Mouse (Mus musculus) heart, postnatal 25 days (tissue): Measurements from ENCODE around the gene 1700014D04Rik. TPM values are rescaled to one million over a fixed set of nuclear protein-coding genes. Genes with fewer than 3 reads are reported as not detected.
A peak's percentile ranks its signal among the peaks of the same experiment; 100 is the strongest.
"Not testable (repeated sequence)": the region's sequence is repeated elsewhere in the genome, so short reads cannot be mapped to it uniquely, and the experiment has no call there.

Source experiments
- DNase-seq: peaks from one replicate; pipeline ENCODE4 v3.0.0; 2022; ENCODE audit warnings: low spot score
- intact Hi-C: fragments of 180-260 bp; cut with DNase I; formaldehyde crosslinking; loops from one replicate; pipeline ENCODE4 v1.15.1; 2025
- total RNA-seq, 2 experiments: library from RNA; stranded (reverse); gene quantifications; 2 replicates each; pipeline ENCODE4 v1.2.3; 2021

The 1700014D04Rik gene
- total RNA-seq, 2 experiments from 2014 or later = not detected

DNA sequence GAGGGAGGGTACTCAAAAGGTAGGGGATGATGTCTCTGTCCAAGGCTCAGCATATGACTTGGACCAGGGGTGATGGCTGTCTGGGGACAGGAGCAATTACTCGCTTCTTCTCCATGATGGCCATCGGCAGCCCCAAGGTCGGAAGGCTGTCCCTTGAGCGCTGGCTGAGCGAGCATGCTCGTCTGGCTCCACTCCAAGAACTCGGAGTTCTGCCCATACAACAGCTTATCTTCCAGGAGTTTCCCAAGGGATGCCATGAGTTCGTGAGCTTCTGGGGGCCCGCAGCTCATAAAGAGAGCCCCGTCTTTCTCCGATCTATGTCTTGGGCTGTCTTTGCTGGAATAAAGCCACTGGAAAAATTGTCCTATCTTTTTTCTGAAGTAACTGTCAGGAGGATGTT is 5.5 kb downstream of the 1700014D04Rik start:
- peak; percentile 22 for DNase-seq
- intact Hi-C loops = no loop called here

DNA sequence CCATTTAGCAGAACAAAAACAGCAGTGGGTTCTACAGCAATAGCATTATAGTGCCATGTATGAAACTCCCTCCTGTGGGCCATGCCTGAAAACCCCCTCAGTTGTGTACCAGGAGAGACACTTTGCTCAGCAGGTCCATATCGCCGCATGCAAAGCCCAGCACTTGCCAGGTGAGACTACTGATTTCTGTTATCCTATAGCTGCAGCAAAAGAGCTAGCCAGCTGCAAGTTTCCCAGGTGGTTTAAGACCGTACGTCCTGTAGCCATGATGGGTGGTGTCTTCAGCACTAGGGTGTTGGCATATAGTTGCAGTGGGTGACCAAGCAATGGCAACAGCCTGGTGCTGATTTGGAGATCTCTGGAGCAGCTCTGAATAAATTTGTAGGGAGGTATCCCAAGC is 7.2 kb downstream of the 1700014D04Rik start:
- intact Hi-C loops = loop anchor here (10.0 kb wide), 1 partner anchor 1105 kb away; no protein-coding TSS in a partner anchor
- no peak for DNase-seq

DNA sequence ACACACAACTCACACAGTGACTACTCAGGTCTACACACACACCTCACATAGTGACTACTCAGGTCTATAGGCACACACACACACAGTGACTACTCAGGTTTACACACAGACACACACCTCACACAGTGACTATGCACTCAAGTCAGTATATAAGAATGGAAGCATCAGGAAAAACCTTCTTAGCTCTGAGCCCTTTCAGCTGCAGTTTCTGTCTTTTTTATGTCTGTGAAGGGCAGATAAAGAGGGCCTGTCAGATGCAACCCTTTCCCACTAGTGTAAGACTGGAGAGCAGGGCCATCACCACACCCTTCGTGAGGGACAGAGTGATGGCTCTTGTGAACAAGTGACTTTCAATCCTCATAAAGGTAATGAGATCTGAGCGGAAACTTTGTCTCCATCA is 8.1 kb downstream of the 1700014D04Rik start:
- no peak for DNase-seq
- intact Hi-C loops = loop anchor here (10.0 kb wide), 1 partner anchor 1104 kb away; no protein-coding TSS in a partner anchor

DNA sequence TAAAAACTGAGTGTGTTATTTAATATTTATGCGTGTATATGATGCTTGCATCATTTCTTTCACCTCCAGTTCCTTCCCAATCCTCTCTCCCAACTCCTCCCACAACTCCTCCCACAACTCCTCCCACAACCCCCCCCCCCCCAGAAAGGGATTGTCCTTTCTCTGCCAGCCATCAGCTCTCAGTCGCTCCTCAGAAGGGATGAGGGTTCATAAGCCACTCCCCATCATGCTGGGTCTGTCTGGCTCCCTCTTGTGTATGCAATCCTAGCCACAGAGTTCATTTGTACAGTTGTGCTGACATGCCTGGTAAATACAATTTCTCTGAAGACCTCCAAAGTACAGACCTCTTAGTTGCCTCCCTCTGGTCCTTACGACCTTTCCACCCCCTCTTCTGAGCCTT is 11.4 kb downstream of the 1700014D04Rik start:
- intact Hi-C loops = loop anchor here (10.0 kb wide), 1 partner anchor 1100 kb away; no protein-coding TSS in a partner anchor
- no peak for DNase-seq

DNA sequence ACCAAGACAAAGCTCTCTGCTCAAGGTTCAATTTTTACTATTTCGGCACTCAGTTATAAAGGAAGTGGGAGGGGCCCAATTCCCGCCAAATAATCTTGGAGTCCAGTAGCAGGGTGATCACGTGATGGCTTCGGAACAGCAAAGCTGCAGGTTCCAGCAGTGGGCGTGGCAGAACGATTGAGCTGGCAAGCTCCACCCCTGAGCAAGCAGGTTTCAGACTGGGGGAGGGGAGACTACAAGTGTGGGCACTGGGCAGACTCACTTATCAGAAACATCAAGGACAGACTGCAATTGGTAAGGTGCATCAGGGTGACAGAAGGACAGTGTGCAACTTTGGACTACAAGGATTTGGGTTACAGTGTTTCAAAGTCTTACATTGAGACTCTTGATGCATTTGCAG is 12.2 kb downstream of the 1700014D04Rik start:
- DNase-seq = not testable (repeated sequence)
- intact Hi-C loops = loop anchor here (10.0 kb wide), 1 partner anchor 1100 kb away; no protein-coding TSS in a partner anchor

DNA sequence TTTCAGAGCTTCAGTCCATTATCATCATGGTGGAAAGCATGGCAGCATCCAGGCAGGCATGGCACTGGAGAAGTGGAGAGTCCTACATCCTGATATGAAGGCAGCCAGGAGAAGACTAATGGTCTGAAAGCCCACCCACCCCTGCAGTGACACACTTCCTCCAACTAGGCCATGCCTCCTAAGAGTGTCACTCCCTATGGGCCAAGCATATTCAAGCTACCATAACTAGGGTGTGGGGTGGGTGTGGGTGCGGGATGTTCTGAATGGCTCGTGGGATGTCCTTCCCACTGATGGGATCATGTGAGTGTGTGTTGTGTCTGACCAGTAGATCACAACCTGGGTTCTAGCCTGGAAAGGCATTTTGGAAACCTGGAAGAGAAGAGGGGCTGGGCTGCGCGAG is 12.6 kb downstream of the 1700014D04Rik start:
- DNase-seq = no peak
- intact Hi-C loops = loop anchor here (10.0 kb wide), 1 partner anchor 1099 kb away; no protein-coding TSS in a partner anchor

DNA sequence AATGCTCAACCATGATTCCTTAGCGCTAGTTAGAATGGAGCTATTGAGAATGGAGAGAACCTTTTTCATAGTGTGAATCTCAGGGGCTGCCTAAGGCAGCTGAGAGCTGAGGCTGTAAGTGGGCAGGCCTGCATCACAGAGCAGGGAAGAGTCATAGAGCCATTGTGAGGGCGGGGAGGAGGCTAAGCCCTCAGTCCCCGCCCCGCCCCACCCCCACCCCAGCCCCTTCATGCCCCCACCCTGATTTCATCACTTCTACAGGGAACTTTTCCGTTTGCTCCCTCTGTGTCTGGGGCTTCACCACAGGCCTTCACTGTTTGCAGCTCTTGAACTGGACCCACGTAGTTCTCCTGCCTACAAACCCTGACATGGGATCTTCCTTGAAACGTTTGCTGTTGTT is 14.9 kb downstream of the 1700014D04Rik start, which contains the start of gene Spata31d1d:
Gene Spata31d1d (minus strand): TSS at position 101 of the 400 bp plus-strand sequence.
- intact Hi-C loops = loop anchor here (10.0 kb wide), 1 partner anchor 1097 kb away; no protein-coding TSS in a partner anchor
- DNase-seq = no peak

DNA sequence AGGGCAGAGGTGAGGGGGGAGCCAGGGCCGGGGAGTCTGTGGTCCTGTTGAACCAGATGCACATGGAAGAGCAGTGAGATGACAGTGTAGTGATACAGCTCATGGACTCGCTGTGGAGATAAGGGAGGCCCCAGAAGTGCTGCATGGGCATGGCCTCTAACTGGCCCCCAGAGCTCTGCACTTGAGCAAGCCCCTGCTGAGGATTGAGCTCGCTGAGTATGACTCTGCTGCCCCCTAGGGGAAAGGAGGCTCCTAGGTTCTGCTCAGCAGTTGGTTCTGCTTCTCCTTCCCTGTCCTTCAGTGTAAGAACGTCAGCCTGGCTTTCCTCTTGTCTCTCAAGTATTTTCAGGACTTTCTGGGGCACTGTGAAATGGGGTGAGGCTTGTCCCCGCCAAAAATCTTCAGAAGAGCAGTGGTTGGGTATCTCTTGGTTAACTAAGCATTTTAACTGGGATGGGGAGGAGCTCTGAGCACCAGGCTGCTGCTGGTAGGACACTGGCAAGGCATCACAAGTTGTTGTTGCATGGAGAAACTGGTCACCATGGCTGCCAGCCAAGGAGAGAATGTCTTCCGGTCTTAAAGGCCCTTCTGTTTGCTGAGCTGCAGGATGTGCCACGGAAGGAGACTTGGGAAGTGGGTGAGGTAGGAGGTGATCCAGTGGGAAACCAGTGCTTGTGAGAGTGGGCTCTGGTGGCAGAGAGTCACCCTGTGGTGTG is 18.0 kb downstream of the 1700014D04Rik start:
- intact Hi-C loops = loop anchor here (2.0 to 5.0 kb wide), 3 partner anchors 36 to 211 kb away; partner anchors contain the start of gene 4921517D22Rik
- peak; percentile 48 for DNase-seq

DNA sequence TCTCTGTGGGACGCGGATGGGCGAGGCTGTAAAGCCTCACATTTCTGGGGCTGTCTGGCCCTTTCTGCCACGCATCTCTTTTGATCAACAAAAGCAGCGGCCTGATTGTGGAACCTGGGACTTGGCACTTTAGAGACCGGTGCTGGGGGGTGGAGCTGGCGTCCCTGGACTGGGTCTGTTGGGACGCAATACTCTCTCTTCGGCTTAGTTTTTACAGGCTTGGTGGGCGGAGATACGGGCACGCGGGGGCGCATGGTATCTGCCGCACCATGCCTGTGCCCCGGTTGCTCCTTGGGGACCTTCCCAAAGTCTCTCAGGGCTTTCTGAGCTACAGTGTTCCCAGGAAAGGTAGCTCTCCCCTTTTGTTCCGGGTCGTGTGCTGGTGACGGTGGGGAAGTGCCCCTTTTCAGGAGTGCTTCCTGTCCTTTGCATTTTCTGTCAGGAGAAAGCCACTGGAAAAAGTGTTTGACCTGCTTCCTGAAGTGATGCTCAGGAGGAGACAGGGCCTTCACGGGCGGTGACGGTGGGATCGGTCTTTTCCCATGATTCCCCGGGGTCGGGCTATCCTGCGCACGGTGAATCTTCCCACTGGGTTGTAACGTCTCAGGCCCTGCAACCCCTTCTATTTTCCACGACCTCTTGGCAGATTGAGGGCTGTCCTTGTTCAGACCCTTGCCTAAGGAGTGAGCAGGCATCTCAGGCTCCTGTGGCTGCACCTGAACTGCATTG is 20.2 kb downstream of the 1700014D04Rik start:
- DNase-seq = no peak
- intact Hi-C loops = loop anchor here (5.0 kb wide), 2 partner anchors 34 to 209 kb away; partner anchors contain the start of gene 4921517D22Rik

DNA sequence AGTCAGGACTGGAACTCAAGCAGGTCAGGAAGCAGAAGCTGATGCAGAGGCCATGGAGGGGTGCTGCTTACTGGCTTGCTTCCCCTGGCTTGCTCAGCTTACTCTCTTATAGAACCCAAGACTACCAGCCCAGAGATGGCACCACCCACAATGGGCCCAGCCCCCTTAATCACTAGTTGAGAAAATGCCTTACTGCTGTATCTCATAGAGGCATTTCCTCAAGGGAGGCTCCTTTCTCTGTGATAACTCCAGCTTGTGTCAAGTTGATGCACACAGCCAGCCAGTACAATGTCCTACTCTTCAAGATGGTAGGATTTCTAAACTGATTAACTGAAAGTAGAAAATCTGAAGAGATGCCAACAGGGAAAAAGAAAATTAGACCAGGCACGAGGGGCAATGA is 24.5 kb downstream of the 1700014D04Rik start:
- DNase-seq, intact Hi-C loops: not testable (repeated sequence)

DNA sequence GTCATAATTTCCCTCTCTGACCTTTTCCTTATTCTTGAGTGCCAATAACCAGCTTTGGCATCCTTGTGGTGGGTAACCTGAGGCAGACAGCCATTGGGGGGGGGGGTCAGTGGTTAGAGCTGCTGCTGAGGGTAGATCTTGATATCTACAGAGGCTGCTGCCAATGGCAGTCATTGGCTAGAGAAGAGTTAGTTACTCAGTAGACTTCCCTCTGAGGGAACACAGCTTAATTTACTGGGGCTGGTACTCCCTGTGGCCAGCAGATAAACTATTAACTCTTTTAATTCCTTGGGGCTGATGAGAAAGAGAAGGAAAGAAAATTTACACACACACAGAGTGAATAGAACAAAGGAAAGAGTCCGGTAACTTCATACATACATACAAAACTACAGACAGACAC is 27.1 kb downstream of the 1700014D04Rik start:
- no peak for DNase-seq
- intact Hi-C loops = no loop called here

DNA sequence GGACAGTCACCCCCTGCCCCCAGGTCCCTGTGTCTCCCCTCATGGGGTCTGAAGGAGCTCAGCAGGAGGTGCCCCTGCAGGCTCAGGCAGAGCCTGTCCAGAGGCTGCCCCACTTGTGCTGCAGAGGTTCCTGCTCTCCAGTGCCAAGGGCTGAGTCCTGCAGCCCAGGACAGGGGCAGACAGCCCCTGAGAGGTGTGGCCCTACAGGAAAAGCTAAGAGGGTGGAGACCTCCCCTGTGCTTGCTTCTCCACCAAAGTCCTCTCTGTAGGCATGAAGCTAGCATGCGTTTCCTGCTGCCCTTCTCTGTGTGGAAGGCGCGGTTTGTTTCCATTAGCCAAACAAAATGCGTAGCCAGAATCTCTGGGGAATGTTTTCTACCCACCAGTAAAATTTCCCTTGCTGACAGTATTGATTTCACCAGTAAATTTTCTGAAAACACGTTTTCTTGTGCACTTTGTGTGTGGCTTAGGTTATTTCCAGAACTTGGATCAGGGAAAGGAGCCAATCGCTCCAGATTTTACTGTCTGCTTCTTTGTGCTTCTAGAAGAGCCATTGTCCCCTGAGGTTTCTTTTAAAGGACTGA is 27.6 kb downstream of the 1700014D04Rik start:
- intact Hi-C loops = not testable (repeated sequence)

DNA sequence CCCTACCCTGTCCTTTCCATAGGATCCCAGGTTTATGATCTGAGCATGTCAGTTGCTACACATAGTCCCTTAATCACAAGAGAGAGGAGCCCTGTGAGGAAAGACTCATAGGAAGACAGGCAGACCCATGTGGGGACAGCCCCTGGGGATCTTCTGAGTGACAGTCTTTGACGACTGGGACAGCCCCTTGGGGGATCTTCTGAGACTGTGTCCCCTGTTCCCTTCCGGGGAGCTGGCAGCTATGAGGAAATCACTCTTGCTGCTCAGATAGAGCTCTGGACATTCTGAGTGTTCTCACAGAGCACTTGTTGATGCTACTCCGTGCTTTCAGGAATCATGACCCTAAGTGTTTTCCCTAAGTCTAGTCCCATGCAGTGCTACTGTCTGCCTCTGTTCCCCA is 32.8 kb downstream of the 1700014D04Rik start:
- no peak for DNase-seq
- intact Hi-C loops = no loop called here

More for the DNA sequence above, 27.6 kb downstream of the 1700014D04Rik start:
- peak; percentile 27 for DNase-seq

DNA sequence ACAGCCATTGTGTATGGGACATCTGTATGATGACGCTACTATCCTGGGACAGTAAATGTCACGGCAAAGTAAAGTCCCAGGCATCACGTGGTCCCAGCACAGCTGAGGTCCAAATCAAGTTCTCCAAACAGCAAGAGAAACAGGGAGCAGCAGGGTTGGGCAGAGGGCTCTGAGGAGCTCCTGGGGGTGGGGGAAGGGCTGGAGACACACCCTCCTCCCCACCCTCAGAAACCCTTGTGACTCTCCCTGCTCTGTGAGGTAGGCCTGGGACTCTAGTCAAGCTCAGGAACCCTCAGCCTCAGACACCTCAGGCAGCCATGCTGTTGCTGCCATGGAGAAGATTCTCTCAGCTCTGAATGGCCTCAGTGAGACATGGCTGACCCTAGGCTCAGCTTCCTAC is 34.6 kb downstream of the 1700014D04Rik start, which contains the start of gene Spata31d1b:
Gene Spata31d1b (plus strand): TSS at position 301 of the 400 bp plus-strand sequence.
- not testable (repeated sequence) for DNase-seq

DNA sequence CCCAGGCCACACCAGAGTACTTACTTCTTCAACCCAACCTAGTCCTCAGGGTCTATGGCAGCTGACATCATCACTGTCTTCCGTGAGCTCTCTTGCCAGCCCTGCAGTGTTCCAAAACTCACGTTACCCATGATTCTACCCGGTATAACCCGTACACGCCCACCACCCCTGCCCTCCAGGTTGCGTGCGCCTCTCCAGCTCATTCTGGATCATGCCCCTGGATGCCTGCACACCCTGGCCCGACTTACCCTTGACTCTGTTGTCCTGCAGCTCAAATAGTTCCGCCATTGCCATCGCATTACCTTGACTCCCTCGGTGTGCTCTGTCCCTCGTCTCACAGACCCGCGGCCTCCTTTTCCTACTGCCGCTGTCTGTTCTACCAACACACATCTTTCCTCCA is 36.3 kb downstream of the 1700014D04Rik start, which contains the start of gene Spata31d1a:
Gene Spata31d1a (minus strand): TSS at position 101 of the 400 bp plus-strand sequence.
- intact Hi-C loops = no loop called here
- DNase-seq = no peak

More for the DNA sequence above, 34.6 kb downstream of the 1700014D04Rik start, which contains the start of gene Spata31d1b:
- intact Hi-C loops = not testable (repeated sequence)

DNA sequence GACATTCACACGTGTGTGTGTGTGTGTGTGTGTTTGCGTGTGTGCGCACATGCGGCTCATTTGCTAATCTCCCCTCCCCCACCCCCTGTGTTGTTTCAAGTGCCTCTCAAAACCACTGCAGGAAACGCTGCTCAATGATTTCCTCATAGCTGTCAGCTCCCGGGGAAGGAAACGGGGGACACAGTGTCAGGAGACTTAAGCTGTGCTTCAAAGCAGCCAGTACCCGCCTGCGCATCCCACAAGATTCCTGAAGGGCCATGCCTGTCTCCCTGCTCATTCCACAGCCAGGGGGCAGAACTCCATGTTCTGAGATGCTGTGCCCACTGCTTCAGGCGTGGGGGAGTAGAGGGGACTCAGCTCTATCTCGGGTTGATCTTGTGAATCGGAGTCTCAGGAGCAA is 42.0 kb downstream of the 1700014D04Rik start:
- intact Hi-C loops = no loop called here
- DNase-seq = no peak

DNA sequence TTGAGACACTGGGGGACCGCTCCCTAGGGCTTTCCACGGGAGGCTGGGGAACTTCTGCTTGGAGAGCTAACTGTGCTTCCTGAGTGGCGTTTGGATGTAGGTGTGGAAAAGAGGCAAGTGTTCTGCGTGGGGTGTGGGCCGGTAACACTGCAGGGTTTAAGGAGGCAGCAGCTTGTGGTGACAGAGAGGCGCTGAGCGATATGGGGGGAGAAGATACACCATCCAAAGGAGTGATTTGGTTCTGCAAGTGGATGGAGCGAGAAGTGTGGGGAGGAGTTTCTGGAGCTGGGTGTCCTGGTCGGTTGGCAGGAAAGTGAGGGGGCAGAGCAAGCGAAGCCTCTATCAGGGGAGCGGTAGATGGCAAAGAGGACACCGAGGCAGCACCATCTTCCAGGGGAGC is 43.0 kb downstream of the 1700014D04Rik start:
- intact Hi-C loops = no loop called here
- no peak for DNase-seq

DNA sequence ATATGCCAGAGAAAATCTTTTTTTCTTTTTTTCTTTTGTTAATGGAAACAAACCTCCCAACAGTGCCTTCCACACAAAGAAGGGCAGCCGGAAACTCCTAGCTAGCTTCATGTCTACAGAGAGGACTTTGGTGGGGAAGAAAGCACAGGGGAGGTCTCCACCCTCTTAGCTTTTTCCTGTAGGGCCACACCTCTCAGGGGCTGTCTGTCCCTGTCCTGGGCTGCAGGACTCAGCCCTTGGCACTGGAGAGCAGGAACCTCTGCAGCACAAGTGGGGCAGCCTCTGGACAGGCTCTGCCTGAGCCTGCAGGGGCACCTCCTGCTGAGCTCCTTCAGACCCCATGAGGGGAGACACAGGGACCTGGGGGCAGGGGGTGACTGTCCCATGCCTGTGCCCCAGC is 46.4 kb downstream of the 1700014D04Rik start:
- intact Hi-C loops = loop anchor here (2.0 kb wide), 1 partner anchor 17 kb away; no protein-coding TSS in a partner anchor
- not testable (repeated sequence) for DNase-seq

DNA sequence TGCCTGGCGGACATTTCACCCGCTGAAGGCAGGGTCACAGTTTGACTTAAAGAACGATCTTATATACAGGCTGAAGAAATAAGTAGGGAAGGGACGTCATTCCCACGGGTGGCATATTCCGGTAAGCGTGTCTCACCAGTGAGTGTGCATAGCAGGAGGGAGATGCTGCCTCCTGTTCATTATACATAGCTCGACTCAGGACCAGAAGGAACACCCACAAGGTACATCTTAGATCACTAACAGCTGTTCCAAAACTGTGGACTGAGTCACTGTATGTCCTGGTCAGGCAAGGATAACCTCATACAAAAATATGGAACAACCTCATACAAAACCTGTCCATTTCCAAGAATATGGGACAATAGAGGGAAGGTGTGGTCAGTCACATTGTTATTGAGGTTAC is 47.4 kb downstream of the 1700014D04Rik start:
- DNase-seq = no peak
- intact Hi-C loops = no loop called here

DNA sequence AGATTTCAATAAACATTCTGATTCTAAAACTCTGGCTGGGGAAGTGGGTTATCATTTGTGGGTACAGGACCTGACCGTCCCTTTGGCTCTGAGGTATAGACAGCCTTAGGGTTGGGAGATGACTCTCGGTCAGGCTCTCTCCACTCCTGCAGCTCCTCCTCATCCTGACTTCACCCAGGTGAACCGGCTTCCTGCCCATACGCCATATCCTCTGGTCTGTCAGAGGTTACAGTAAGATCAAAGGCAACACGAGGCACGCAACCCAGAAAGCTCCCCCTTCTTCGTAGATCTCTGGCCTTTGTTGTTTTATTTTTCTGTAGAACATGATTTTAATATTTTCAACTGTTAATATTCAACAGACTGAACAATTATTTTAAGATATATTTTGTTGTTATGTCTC is 50.8 kb downstream of the 1700014D04Rik start:
- intact Hi-C loops = no loop called here
- no peak for DNase-seq
